Mouse (Mus musculus): Measurements from ENCODE around the gene Fam20a. TPM values are rescaled to one million over a fixed set of nuclear protein-coding genes. Genes with fewer than 3 reads are reported as not detected.
A peak's percentile ranks its signal among the peaks of the same experiment; 100 is the strongest.

Fam20a gene
- polyA plus RNA-seq, 1 experiment from 2014 or later: 28.0 TPM

DNA sequence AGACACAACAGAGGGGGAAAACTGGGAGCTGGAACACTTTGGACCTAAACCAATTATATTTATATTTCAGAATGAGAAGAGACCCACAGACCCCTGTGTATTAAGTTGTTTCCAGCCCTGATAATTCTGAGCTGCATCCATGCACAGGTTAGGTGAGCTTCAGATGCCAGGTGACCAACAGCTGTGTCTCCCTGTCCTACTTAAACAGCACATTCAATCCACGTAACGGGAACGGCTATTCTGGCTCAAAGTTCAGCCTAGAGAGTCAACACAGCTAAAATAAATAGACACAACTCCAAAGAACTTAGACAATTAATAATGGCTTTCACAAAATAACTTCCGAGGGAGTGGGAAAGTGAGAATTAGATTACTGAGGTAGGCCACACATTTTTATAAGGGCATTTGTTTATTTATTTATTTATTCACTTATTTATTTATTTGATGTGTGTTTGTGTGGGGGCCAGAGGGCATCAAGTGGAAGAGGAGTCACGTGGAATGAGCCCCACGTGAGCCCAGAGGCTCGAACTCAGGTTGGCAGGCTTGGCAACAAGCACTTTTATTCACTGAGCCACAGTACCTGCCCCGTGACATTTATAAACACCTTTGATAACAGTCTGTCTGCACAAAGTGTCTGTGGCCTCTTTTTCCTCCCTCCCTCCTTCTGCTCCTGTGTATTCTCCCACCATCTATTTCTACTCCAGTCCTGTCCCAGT lies 10.8 kb upstream of the Fam20a start:
- DNase-seq: peak; percentile 46
- 56% methylated on average over 8 of the region's 8 CpGs for WGBS (ENCODE audit: insufficient replicate concordance)
- H3K4me3 ChIP-seq (ENCODE audit: low read depth, low read length): no peak overlapping the region
- no peaks in the 10 kb centered on the region; the same call in 1 of the 2 replicates for H3K4me1 ChIP-seq (ENCODE audit: insufficient read depth)
- peak; percentile 89 for ATAC-seq
- no peak overlapping the region for H3K4me2 ChIP-seq (ENCODE audit: low read depth, low read length)
- H3K36me3 ChIP-seq (replicated peaks; ENCODE audit: insufficient read depth, low read length): no peaks in the 10 kb centered on the region
- H3K9ac ChIP-seq (replicated peaks): no peak overlapping the region
- no peaks in the 10 kb centered on the region for H3K9me3 ChIP-seq (ENCODE audit: low read length)
- H3K27me3 ChIP-seq (ENCODE audit: insufficient read depth, low read length): no peaks in the 10 kb centered on the region
- TF ChIP-seq CTCF (IDR thresholded peaks at IDR 0.05; ENCODE audit: low read depth): no peak
- peak; percentile 64; the same call in 1 of the 2 replicates for TF ChIP-seq EP300 (IDR thresholded peaks at IDR 0.05; ENCODE audit: low read depth)
- H3K27ac ChIP-seq (ENCODE audit: low read depth): peak overlapping the region; percentile 84

DNA sequence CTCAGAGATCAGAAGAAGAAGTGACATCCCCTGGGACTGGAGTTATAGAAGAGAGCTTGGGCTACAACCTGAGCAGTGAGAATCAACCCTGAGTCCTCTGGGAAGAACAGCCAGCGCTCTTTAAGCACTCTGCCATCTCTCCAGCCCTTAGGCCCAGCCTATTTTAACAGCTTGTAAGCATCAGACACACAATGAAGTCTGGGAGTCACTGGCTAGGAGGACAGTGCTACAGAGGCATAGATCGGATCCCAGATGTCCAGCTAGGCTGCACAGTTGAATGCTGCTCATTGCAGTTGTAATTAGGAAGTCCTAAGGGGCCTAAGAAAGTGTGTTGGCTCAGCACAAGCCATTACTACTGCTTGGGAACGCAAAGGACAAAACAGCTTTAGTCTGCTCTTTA lies 6.3 kb upstream of the Fam20a start:
- no peaks in the 10 kb centered on the region for H3K9me3 ChIP-seq (ENCODE audit: low read length)
- ATAC-seq: no peak
- no peaks in the 10 kb centered on the region for H3K36me3 ChIP-seq (replicated peaks; ENCODE audit: insufficient read depth, low read length)
- WGBS (ENCODE audit: insufficient replicate concordance): 75% methylated on average over 3 of the region's 3 CpGs
- H3K4me3 ChIP-seq (ENCODE audit: low read depth, low read length): no peak overlapping the region
- no peaks in the 10 kb centered on the region; the same call in 1 of the 2 replicates for H3K4me1 ChIP-seq (ENCODE audit: insufficient read depth)
- H3K9ac ChIP-seq (replicated peaks): no peak overlapping the region
- no peak for DNase-seq
- H3K27ac ChIP-seq (ENCODE audit: low read depth): no peak overlapping the region
- no peak overlapping the region for H3K4me2 ChIP-seq (ENCODE audit: low read depth, low read length)
- no peak for TF ChIP-seq CTCF (IDR thresholded peaks at IDR 0.05; ENCODE audit: low read depth)
- no peak for TF ChIP-seq EP300 (IDR thresholded peaks at IDR 0.05; ENCODE audit: low read depth)
- no peaks in the 10 kb centered on the region for H3K27me3 ChIP-seq (ENCODE audit: insufficient read depth, low read length)

DNA sequence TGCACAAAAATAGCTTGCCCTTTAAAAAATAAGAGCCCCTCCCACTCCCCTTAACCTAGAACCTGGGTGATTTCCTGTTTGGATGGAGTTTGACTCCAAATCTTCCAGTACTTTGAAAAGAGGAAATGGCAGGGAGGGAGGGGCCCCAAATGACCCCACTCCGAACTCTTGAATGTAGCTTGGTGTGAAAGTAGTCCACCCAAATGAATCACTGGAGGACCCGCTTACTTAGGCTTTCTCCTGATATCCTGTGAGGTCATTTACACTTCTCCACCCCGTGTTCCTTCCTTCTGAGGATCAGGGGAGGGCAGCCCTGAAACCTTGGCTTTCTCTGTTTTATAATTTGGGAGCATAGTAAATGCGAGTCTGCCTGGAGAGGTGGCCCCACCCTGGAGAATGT lies 632 bp upstream of the Fam20a start:
- peak overlapping the region; percentile 97 for H3K27ac ChIP-seq (ENCODE audit: low read depth)
- H3K36me3 ChIP-seq (replicated peaks; ENCODE audit: insufficient read depth, low read length): no peaks in the 10 kb centered on the region
- H3K4me3 ChIP-seq (ENCODE audit: low read depth, low read length): peak overlapping the region; percentile 58; the same call in 1 of the 2 replicates
- H3K27me3 ChIP-seq (ENCODE audit: insufficient read depth, low read length): peaks cover 13% of the 10 kb centered on the region; the same call in 1 of the 2 replicates
- H3K9me3 ChIP-seq (ENCODE audit: low read length): no peaks in the 10 kb centered on the region
- DNase-seq (no peak), ATAC-seq (no peak)
- peak overlapping the region; percentile 71 for H3K4me2 ChIP-seq (ENCODE audit: low read depth, low read length)
- H3K9ac ChIP-seq (replicated peaks): peak overlapping the region; percentile 80; the same call in 1 of the 2 replicates
- TF ChIP-seq EP300 (IDR thresholded peaks at IDR 0.05; ENCODE audit: low read depth) (peak; percentile 19; the same call in 1 of the 2 replicates), CTCF (IDR thresholded peaks at IDR 0.05; ENCODE audit: low read depth) (no peak)
- 0 out of 2 replicates have a peak, but pooled peaks cover 10% of the 10 kb centered on the region for H3K4me1 ChIP-seq (ENCODE audit: insufficient read depth)
- 28% methylated on average over 4 of the region's 4 CpGs for WGBS (ENCODE audit: insufficient replicate concordance)

DNA sequence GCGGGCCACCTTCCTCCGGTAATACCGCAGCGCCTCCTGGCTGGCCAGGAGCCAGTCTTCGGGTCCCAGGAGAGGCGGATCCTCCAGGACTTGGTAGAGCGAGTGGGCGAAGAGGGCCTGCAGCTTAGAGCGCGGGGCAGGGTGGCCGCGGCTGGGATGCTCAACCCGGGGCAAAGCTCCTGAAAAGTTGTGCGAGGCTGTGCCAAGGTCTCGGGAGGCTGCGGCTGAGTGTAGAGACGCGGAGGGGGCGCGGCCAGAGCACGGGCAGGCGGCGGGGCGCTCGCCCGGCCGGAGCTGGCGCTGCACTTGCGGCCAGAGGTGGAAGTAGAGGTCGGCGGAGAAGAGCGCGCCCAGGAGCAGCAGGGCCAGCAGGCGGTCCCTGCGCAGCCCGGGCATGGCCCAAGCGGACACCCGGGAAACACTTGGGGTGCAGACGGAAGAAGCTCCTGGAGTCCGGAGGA lies 729 bp downstream of the Fam20a start:
- Histone ChIP-seq H3K27me3 (ENCODE audit: insufficient read depth, low read length) (peaks cover 13% of the 10 kb centered on the region; the same call in 1 of the 2 replicates), H3K9ac (replicated peaks) (peak overlapping the region; percentile 80), H3K36me3 (replicated peaks; ENCODE audit: insufficient read depth, low read length) (no peaks in the 10 kb centered on the region), H3K4me1 (ENCODE audit: insufficient read depth) (0 out of 2 replicates have a peak, but pooled peaks cover 13% of the 10 kb centered on the region), H3K4me3 (ENCODE audit: low read depth, low read length) (peak overlapping the region; percentile 58), H3K27ac (ENCODE audit: low read depth) (peak overlapping the region; percentile 97), H3K9me3 (ENCODE audit: low read length) (no peaks in the 10 kb centered on the region), H3K4me2 (ENCODE audit: low read depth, low read length) (peak overlapping the region; percentile 71)
- TF ChIP-seq CTCF (IDR thresholded peaks at IDR 0.05; ENCODE audit: low read depth) (0 out of 2 replicates have a peak, but pooled peaks have one; percentile 10), EP300 (IDR thresholded peaks at IDR 0.05; ENCODE audit: low read depth) (no peak)
- DNase-seq: peak; percentile 55
- ATAC-seq: peak; percentile 45
- whole genome bisulfite sequencing (ENCODE audit: insufficient replicate concordance): 2% methylated on average over 37 of the region's 40 CpGs

DNA sequence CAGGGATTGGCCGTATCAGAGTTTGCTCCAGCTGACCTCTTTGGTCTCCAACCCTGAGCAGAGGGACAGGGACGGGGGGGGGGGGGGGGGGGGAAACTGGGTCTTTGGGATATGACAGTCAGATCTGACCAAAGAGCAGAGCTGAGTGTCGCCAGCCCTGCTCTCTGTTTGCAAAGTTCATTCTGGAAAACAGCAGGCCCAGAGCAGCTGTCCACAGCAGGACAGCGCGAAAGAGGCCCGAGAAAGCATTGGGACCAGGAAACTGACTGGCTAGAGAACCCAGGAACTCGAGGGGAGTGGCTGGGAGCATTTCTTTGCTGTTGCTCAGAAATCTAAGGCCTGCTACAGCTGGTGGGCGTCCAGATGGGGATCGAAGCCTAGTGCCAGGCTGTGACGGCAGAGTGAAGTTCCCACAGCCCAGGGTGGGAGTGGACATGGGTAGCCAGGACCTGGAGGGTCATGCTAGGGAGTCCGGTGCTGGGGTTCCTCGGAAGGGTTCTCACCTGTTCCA lies 1.2 kb downstream of the Fam20a start:
- DNase-seq (peak; percentile 78), ATAC-seq (peak; percentile 75)
- 0 out of 2 replicates have a peak, but pooled peaks cover 2% of the 10 kb centered on the region for H3K36me3 ChIP-seq (replicated peaks; ENCODE audit: insufficient read depth, low read length)
- peak overlapping the region; percentile 80 for H3K9ac ChIP-seq (replicated peaks)
- H3K4me1 ChIP-seq (ENCODE audit: insufficient read depth): 0 out of 2 replicates have a peak, but pooled peaks cover 13% of the 10 kb centered on the region
- H3K4me3 ChIP-seq (ENCODE audit: low read depth, low read length): peak overlapping the region; percentile 58
- WGBS (ENCODE audit: insufficient replicate concordance): 25% methylated on average over 11 of the region's 12 CpGs
- H3K9me3 ChIP-seq (ENCODE audit: low read length): no peaks in the 10 kb centered on the region
- H3K27ac ChIP-seq (ENCODE audit: low read depth): peak overlapping the region; percentile 97
- peak overlapping the region; percentile 71 for H3K4me2 ChIP-seq (ENCODE audit: low read depth, low read length)
- TF ChIP-seq EP300 (IDR thresholded peaks at IDR 0.05; ENCODE audit: low read depth): no peak
- TF ChIP-seq CTCF (IDR thresholded peaks at IDR 0.05; ENCODE audit: low read depth): no peak
- H3K27me3 ChIP-seq (ENCODE audit: insufficient read depth, low read length): peaks cover 13% of the 10 kb centered on the region; the same call in 1 of the 2 replicates

DNA sequence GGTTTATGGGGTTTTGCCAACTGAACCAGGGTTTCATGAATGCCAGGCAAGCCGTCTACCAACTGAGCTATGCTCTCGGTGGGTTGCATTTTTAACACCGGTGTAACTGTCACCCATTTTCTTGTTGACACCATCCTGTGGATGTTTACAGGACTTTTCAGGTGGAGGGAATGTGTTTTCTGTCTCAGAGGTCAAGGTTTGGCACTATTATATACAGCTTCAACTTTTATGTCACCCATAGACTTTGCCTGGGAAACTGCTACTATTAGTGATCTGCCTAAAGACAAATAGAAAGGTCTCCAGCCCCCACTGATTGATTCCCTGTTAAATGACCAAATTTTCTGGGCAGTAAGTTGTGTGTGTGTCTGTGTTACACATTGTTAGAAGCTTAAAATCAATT lies 2.7 kb downstream of the Fam20a start:
- 65% methylated on average over 3 of the region's 3 CpGs for WGBS (ENCODE audit: insufficient replicate concordance)
- H3K4me1 ChIP-seq (ENCODE audit: insufficient read depth): 0 out of 2 replicates have a peak, but pooled peaks cover 13% of the 10 kb centered on the region
- H3K27ac ChIP-seq (ENCODE audit: low read depth): peak overlapping the region; percentile 97
- DNase-seq: no peak
- H3K4me3 ChIP-seq (ENCODE audit: low read depth, low read length): peak overlapping the region; percentile 58
- H3K9me3 ChIP-seq (ENCODE audit: low read length): no peaks in the 10 kb centered on the region
- peak overlapping the region; percentile 71 for H3K4me2 ChIP-seq (ENCODE audit: low read depth, low read length)
- H3K9ac ChIP-seq (replicated peaks): peak overlapping the region; percentile 49; the same call in 1 of the 2 replicates
- no peak for ATAC-seq
- H3K27me3 ChIP-seq (ENCODE audit: insufficient read depth, low read length): peaks cover 13% of the 10 kb centered on the region; the same call in 1 of the 2 replicates
- TF ChIP-seq EP300 (IDR thresholded peaks at IDR 0.05; ENCODE audit: low read depth) (peak; percentile 42; the same call in 1 of the 2 replicates), CTCF (IDR thresholded peaks at IDR 0.05; ENCODE audit: low read depth) (no peak)
- 0 out of 2 replicates have a peak, but pooled peaks cover 2% of the 10 kb centered on the region for H3K36me3 ChIP-seq (replicated peaks; ENCODE audit: insufficient read depth, low read length)

Data from liver, postnatal 0 days (tissue).